20 mouse cellular contexts compared by ENCODE assay signal in the genomic region with DNA sequence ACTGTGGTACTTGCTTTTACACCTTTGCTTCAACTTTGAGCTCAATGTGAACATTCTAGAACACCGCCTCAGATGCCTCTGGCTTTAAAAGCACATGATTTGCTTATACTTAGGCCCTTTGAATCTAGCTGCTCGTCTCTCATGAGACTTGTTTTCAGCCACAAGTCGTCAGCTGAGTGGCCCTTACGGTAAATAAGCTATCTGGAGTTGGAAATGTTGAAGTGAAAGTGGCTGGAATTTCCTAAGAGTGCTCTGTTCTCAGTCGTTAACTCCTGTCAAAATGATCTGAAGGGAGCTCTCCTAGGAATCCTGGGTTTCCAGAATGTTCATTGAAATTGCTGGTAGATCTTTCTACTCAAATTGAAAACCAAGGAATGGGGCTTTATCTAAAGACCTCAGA. TPM values are rescaled to one million over a fixed set of nuclear protein-coding genes. Genes with fewer than 3 reads are reported as not detected.
DNase-seq lines count a peak whose midpoint lies in the region; TF ChIP-seq lines count a peak whose summit lies in the region.
"Had no signal": no experiment of that assay in that cellular context is flagged by ENCODE, and none has a peak within 500 bp of the region (broad histone marks: within the 10 kb centered on the region; RNA-seq: fewer than 3 reads in every experiment).

No protein-coding gene starts in this region.

- H3K4me3 ChIP-seq in bone marrow macrophage, adult 2 months (ENCODE audit: insufficient read depth, low read length): no peak overlapping the region
- H3K4me3 ChIP-seq: embryonic facial prominence, embryonic 10.5 days; embryonic facial prominence, embryonic 12.5 days; forebrain, embryonic 13.5 days; forebrain, embryonic 15.5 days had no signal

- no peak for TF ChIP-seq CTCF in bone marrow macrophage, adult 2 months (IDR thresholded peaks at IDR 0.05; ENCODE audit: low read depth, low read length)

- H3K27ac ChIP-seq in bone marrow macrophage, adult 2 months (ENCODE audit: insufficient read depth, low read depth, low read length): peak overlapping the region; percentile 53
- H3K27ac ChIP-seq: embryonic facial prominence, embryonic 10.5 days; embryonic facial prominence, embryonic 12.5 days; forebrain, embryonic 13.5 days; forebrain, embryonic 15.5 days had no signal

- peak; percentile 23 for DNase-seq in lung, postnatal 36 days
- no peak for DNase-seq in lung, postnatal 4 days
- no peak for DNase-seq in urinary bladder, adult 18-20 months (ENCODE audit: low spot score in 2 of 2)
- DNase-seq in right cerebral cortex, adult 2 months (ENCODE audit: low spot score in 2 of 2): no peak
- DNase-seq: adrenal gland, adult 8-10 months; adrenal gland, postnatal 14 days; adrenal gland, postnatal 36 days; cerebellum, adult 11-12 months; cerebellum, adult 2 months; cerebellum, adult 9-10 months; cerebellum, postnatal 10 days; cerebellum, postnatal 25 days; forebrain, postnatal 0 days had no signal

- no peak for TF ChIP-seq POLR2A in bone marrow macrophage, adult 2 months (IDR thresholded peaks at IDR 0.05; ENCODE audit: borderline replicate concordance, low read depth, low read length)

- H3K4me1 ChIP-seq in bone marrow macrophage, adult 2 months (ENCODE audit: control insufficient read depth, insufficient read depth, low read length): peaks cover 26% of the 10 kb centered on the region
- H3K4me1 ChIP-seq: embryonic facial prominence, embryonic 10.5 days; embryonic facial prominence, embryonic 12.5 days; forebrain, embryonic 13.5 days; forebrain, embryonic 15.5 days had no signal

RNA-seq across cellular contexts. Expression of a gene that starts 23.1 kb away (rescaled TPM):
- 336 and 347 TPM in 2 replicates for polyA plus RNA-seq in bone marrow macrophage, adult 2 months (2012; ENCODE audit: insufficient read depth, insufficient read length, missing spikeins)
- polyA plus RNA-seq: activated CD4-positive, CD25-positive, alpha-beta regulatory T cell, adult 4 months; G1E had no signal
